Mouse (Mus musculus) liver, postnatal 0 days (tissue): ENCODE results near the gene Specc1l. TPM values are rescaled to one million over a fixed set of nuclear protein-coding genes. Genes with fewer than 3 reads are reported as not detected.

ENCODE experiments used
- ATAC-seq: fragments of 200-750 bp; cut with Nextera tagmentation; 2 replicates; pipeline ENCODE4 v1.8.0; 2017; ENCODE audit warnings: mild to moderate bottlenecking, moderate library complexity
- DNase-seq: peaks from one replicate; pipeline ENCODE4 v3.0.0-alpha.2; 2016
- H3K27ac ChIP-seq: fragments of 300-500 bp; sonication (generic); 2 replicates; pipeline ENCODE4 v1.5.1; 2014; ENCODE audit warnings: antibody characterized with exemption, moderate library complexity, mild to moderate bottlenecking, low read depth
- H3K27me3 ChIP-seq: fragments of 300-500 bp; sonication (generic); 2 replicates; pipeline ENCODE4 v1.6.1; 2014; ENCODE audit warnings: low read length, control low read depth, mixed read lengths; ENCODE audit not compliant: insufficient read depth
- H3K36me3 ChIP-seq: fragments of 300-500 bp; sonication (generic); replicated peaks from 2 replicates; pipeline ENCODE4 v1.6.1; 2014; ENCODE audit warnings: mild to moderate bottlenecking, control low read depth, low read length, moderate library complexity, mixed read lengths; ENCODE audit not compliant: insufficient read depth
- H3K4me1 ChIP-seq: fragments of 300-500 bp; sonication (generic); 2 replicates; pipeline ENCODE4 v1.6.1; 2014; ENCODE audit warnings: antibody characterized with exemption, mild to moderate bottlenecking, control low read depth; ENCODE audit not compliant: insufficient read depth
- H3K4me2 ChIP-seq: fragments of 300-500 bp; sonication (generic); 2 replicates; pipeline ENCODE4 v1.6.1; 2014; ENCODE audit warnings: low read depth, mild to moderate bottlenecking, low read length, moderate library complexity, mixed read lengths
- H3K4me3 ChIP-seq: fragments of 300-500 bp; sonication (generic); 2 replicates; pipeline ENCODE4 v1.5.1; 2014; ENCODE audit warnings: low read depth, low read length
- H3K9ac ChIP-seq: fragments of 300-500 bp; sonication (generic); replicated peaks from 2 replicates; pipeline ENCODE4 v1.6.1; 2014; ENCODE audit warnings: mild to moderate bottlenecking, moderate library complexity
- H3K9me3 ChIP-seq: fragments of 300-500 bp; sonication (generic); 2 replicates; pipeline ENCODE4 v1.6.1; 2016; ENCODE audit warnings: mild to moderate bottlenecking, control low read depth, low read length, mixed read lengths
- CTCF ChIP-seq: sonication (generic); IDR thresholded peaks from 2 replicates; pipeline ENCODE4 v1.5.1; 2016; ENCODE audit warnings: antibody characterized with exemption, low read depth
- EP300 ChIP-seq: IDR thresholded peaks from 2 replicates; pipeline ENCODE4 v1.6.1; 2016; ENCODE audit warnings: antibody characterized with exemption, low read depth, mild to moderate bottlenecking
- WGBS: fragments of 180-500 bp; shearing (Covaris S2); extraction: QIAGEN DNeasy Blood & Tissue Kit; methylation state at CpG from one replicate; pipeline ENCODE4 v1.1.7; 2014; ENCODE audit not compliant: insufficient replicate concordance; 5-methylcytosine and 5-hydroxymethylcytosine counted together
- polyA plus RNA-seq: library from polyadenylated mRNA; unstranded; fragments of >200 nt; fragmentation: Nextera tagmentation; extraction: Ambion mirVana; gene quantifications from 2 replicates; pipeline ENCODE4 v1.2.1, GENCODE M21; 2015

Specc1l gene
- polyA plus RNA-seq: 3.5 and 4.0 TPM in 2 replicates

GRCm38 (mm10) chr10:75211807-75212645 lies at the start of gene Specc1l:
Specc1l (plus strand) TSS chr10:75212073.
- ATAC-seq: peak; percentile 100
- 3% methylated on average over 42 of the region's 80 CpGs for WGBS
- TF ChIP-seq EP300 (no peak), CTCF (no peak)

DNA sequence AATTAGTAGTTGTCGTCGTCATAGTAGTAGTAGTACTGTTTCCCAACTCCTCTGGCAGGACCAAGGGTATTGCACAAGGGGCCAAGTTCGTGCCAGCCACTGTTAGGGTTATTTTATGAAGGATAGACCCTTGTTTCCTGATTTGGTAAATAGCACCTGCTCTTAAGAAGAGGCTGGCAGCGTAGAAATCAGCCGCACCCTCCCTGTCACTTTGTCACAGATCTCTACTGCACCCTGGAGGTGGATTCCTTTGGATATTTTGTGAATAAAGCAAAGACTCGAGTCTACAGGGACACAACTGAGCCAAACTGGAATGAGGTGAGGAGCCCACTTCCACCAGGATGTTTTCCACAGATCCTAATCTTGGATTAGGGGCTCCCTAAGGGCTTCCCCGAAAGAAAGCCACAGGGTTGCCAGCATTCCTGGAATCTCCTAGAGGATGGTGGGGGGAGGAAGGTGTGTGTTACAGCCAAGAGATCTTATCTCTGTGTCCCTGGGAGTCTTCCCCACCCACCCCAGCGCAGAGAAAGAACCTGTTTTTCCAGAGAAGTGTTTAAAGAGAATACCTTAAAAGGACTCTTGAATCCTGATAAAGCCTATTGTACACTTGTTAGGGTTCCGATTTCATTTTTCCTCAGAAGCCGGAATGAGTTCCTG lies 45.9 kb upstream of the Specc1l start:
- no peaks in the 10 kb centered on the region for H3K27me3 ChIP-seq
- TF ChIP-seq CTCF (0 out of 2 replicates have a peak, but pooled peaks have one; percentile 10), EP300 (no peak)
- DNase-seq (no peak), ATAC-seq (no peak)
- 73% methylated on average over 10 of the region's 10 CpGs for WGBS
- no peak overlapping the region for H3K9ac ChIP-seq
- no peak overlapping the region for H3K4me3 ChIP-seq
- H3K4me2 ChIP-seq: no peak overlapping the region
- no peaks in the 10 kb centered on the region for H3K9me3 ChIP-seq
- no peaks in the 10 kb centered on the region for H3K4me1 ChIP-seq
- peaks cover 49% of the 10 kb centered on the region for H3K36me3 ChIP-seq
- no peak overlapping the region for H3K27ac ChIP-seq

More at GRCm38 (mm10) chr10:75211807-75212645, at the start of gene Specc1l:
- peak; percentile 98 for DNase-seq
- Histone ChIP-seq H3K4me3 (peak within 1 kb of the TSS; percentile 71), H3K36me3 (no peaks in the 10 kb centered on the region), H3K27ac (peak within 1 kb of the TSS; percentile 97), H3K27me3 (no peaks in the 10 kb centered on the region), H3K4me2 (peak within 1 kb of the TSS; percentile 95), H3K9me3 (no peaks in the 10 kb centered on the region), H3K9ac (peak within 1 kb of the TSS; percentile 88), H3K4me1 (peaks cover 10% of the 10 kb centered on the region)

DNA sequence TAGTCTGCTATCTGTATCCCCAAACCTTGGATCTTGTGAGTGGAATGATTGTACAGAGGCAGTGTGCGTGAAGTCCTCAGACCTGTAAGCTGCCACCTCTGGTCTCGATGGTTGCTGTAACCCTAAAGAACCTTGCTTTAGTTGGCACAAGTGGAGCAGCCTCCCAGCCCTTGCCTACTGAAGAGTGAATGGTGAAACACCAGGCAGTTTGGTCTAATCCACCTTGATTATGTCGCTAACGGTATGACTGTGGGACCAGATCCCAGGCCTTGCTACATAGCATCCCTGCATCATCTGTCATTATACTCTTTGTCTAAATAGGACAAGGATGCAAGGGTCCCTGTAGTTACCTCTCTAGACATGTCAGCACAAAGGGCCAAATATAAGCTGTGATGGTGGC lies 45.3 kb upstream of the Specc1l start:
- Histone ChIP-seq H3K9ac (no peak overlapping the region), H3K36me3 (peaks cover 51% of the 10 kb centered on the region), H3K4me1 (no peaks in the 10 kb centered on the region), H3K4me3 (no peak overlapping the region), H3K27ac (no peak overlapping the region), H3K9me3 (no peaks in the 10 kb centered on the region), H3K27me3 (no peaks in the 10 kb centered on the region), H3K4me2 (no peak overlapping the region)
- DNase-seq: no peak
- 87% methylated on average over 4 of the region's 4 CpGs for WGBS
- no peak for ATAC-seq
- no peak for TF ChIP-seq EP300
- TF ChIP-seq CTCF: no peak

DNA sequence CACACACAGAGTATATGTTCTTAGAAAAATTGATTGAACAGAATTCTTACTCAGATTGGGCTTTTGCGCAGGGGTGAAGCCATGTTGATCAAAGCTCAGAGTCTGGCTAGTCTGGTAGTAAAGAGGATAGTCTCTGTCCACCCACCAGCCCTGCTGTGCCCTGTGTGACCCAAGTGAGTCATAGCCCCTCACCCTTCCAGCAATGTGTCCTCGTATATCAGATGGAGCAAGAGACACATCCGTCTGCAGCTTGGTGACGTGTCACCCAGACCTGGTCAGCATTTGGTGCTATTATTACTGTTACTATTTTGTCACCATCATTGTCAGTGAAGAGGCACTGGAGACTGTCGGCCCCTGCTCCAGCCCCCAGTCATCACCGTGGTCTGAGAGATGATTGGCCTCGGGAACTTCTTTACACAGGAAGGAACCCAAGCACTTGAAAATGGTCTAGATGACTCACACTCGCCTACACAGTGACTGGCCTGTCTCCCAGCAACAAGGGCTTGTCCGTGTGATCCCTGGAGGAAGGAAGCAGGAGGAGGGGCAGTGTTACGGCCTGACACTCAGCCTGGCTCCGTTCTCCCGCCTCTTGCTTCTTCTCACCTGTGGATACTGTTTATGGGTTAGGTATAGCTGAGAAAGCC lies 41.5 kb upstream of the Specc1l start:
- H3K36me3 ChIP-seq: peaks cover 34% of the 10 kb centered on the region
- DNase-seq (no peak), ATAC-seq (peak; percentile 67)
- TF ChIP-seq CTCF: no peak
- TF ChIP-seq EP300: no peak
- WGBS: 56% methylated on average over 12 of the region's 12 CpGs
- H3K9ac ChIP-seq: no peak overlapping the region
- peaks cover 3% of the 10 kb centered on the region for H3K4me1 ChIP-seq
- no peak overlapping the region for H3K4me2 ChIP-seq
- H3K27ac ChIP-seq: no peak overlapping the region
- no peaks in the 10 kb centered on the region for H3K9me3 ChIP-seq
- no peaks in the 10 kb centered on the region for H3K27me3 ChIP-seq
- H3K4me3 ChIP-seq: no peak overlapping the region

GRCm38 (mm10) chr10:75173056-75173455 lies 38.8 kb upstream of the Specc1l start:
- H3K36me3 ChIP-seq: peaks cover 44% of the 10 kb centered on the region
- 57% methylated on average over 8 of the region's 8 CpGs for WGBS
- DNase-seq: no peak

GRCm38 (mm10) chr10:75173712-75174111 lies 38.2 kb upstream of the Specc1l start:
- 0 out of 2 replicates have a peak overlapping the region, but pooled peaks have one; percentile 8 for H3K9ac ChIP-seq
- peaks cover 3% of the 10 kb centered on the region for H3K4me1 ChIP-seq
- H3K27me3 ChIP-seq: no peaks in the 10 kb centered on the region
- TF ChIP-seq EP300 (no peak), CTCF (no peak)
- 67% methylated on average over 12 of the region's 12 CpGs for WGBS
- peak overlapping the region; percentile 64; the same call in 1 of the 2 replicates for H3K27ac ChIP-seq
- ATAC-seq (peak; percentile 20; the same call in 1 of the 2 replicates), DNase-seq (no peak)
- no peak overlapping the region for H3K4me3 ChIP-seq
- H3K4me2 ChIP-seq: no peak overlapping the region
- H3K36me3 ChIP-seq: peaks cover 45% of the 10 kb centered on the region
- no peaks in the 10 kb centered on the region for H3K9me3 ChIP-seq

More at GRCm38 (mm10) chr10:75173056-75173455, 38.8 kb upstream of the Specc1l start:
- Histone ChIP-seq H3K4me3 (no peak overlapping the region), H3K27ac (peak overlapping the region; percentile 64; the same call in 1 of the 2 replicates), H3K27me3 (no peaks in the 10 kb centered on the region), H3K9ac (no peak overlapping the region), H3K4me2 (no peak overlapping the region), H3K9me3 (no peaks in the 10 kb centered on the region), H3K4me1 (peaks cover 3% of the 10 kb centered on the region)
- ATAC-seq: no peak
- TF ChIP-seq CTCF (no peak), EP300 (no peak)
